Mouse (Mus musculus) frontal cortex, postnatal 14 days (tissue): ENCODE measurements around the gene Rhoh.

Experiments
- DNase-seq, 2 experiments: peaks; one replicate each; pipeline ENCODE4 v3.0.0; 2022; ENCODE audit warnings: low spot score in 2 of 2

The Rhoh gene

GRCm38 (mm10) chr5:65861154-65861944 lies at the start of gene Rhoh:
Gene Rhoh (plus strand): TSS chr5:65861213.
- no peak for DNase-seq

- DNase-seq = no peak
Measured at GRCm38 (mm10) chr5:65823601-65824133, 37.3 kb upstream of the Rhoh start.

- no peak for DNase-seq
Measured at GRCm38 (mm10) chr5:65826476-65826875, 34.5 kb upstream of the Rhoh start.

- no peak for DNase-seq
Measured at GRCm38 (mm10) chr5:65827102-65827501, 33.9 kb upstream of the Rhoh start.

- DNase-seq = no peak
Measured at GRCm38 (mm10) chr5:65828261-65828660, 32.8 kb upstream of the Rhoh start.

- DNase-seq = no peak
Measured at GRCm38 (mm10) chr5:65829059-65829458, 32.0 kb upstream of the Rhoh start.

GRCm38 (mm10) chr5:65831917-65832618 lies 28.9 kb upstream of the Rhoh start:
- DNase-seq = no peak

GRCm38 (mm10) chr5:65833092-65833491 lies 27.9 kb upstream of the Rhoh start:
- no peak for DNase-seq

- DNase-seq = no peak
Measured at GRCm38 (mm10) chr5:65833766-65834498, 27.1 kb upstream of the Rhoh start.

- no peak for DNase-seq
Measured at GRCm38 (mm10) chr5:65838053-65838452, 23.0 kb upstream of the Rhoh start.

GRCm38 (mm10) chr5:65842947-65843346 lies 18.1 kb upstream of the Rhoh start:
- no peak for DNase-seq

GRCm38 (mm10) chr5:65846534-65846933 lies 14.5 kb upstream of the Rhoh start:
- DNase-seq = no peak

- DNase-seq = no peak
Measured at GRCm38 (mm10) chr5:65846958-65847357, 14.1 kb upstream of the Rhoh start.

- no peak for DNase-seq
Measured at GRCm38 (mm10) chr5:65847656-65848055, 13.4 kb upstream of the Rhoh start.

- DNase-seq = no peak
Measured at GRCm38 (mm10) chr5:65850765-65851164, 10.2 kb upstream of the Rhoh start.

- no peak for DNase-seq
Measured at GRCm38 (mm10) chr5:65854786-65855191, 6.2 kb upstream of the Rhoh start.

GRCm38 (mm10) chr5:65855571-65855970 lies 5.4 kb upstream of the Rhoh start:
- DNase-seq = no peak

- DNase-seq = no peak
Measured at GRCm38 (mm10) chr5:65856591-65857411, 4.2 kb upstream of the Rhoh start.

- no peak for DNase-seq
Measured at GRCm38 (mm10) chr5:65857935-65858334, 3.1 kb upstream of the Rhoh start.

- no peak for DNase-seq
Measured at GRCm38 (mm10) chr5:65858355-65858754, 2.7 kb upstream of the Rhoh start.

GRCm38 (mm10) chr5:65858898-65859297 lies 2.1 kb upstream of the Rhoh start:
- no peak for DNase-seq
